Mouse (Mus musculus) ES-CJ7 (cell line): ENCODE measurements around the gene Cadps2.
A peak's percentile ranks its signal among the peaks of the same experiment; 100 is the strongest.

ENCODE experiments used
- DNase-seq: peaks from one replicate; pipeline ENCODE4 v3.0.0; 2011; ENCODE audit warnings: low read depth, low spot score

Cadps2 gene

GRCm38 (mm10) chr6:23762204-23762603 lies 77.0 kb downstream of the Cadps2 start:
- peak; percentile 8 for DNase-seq

- peak; percentile 53 for DNase-seq
These were observed 81.0 kb downstream of the Cadps2 start for GRCm38 (mm10) chr6:23758249-23758648.

GRCm38 (mm10) chr6:23748823-23749222 lies 90.4 kb downstream of the Cadps2 start:
- DNase-seq: no peak

GRCm38 (mm10) chr6:23740010-23740409 lies 99.2 kb downstream of the Cadps2 start:
- DNase-seq: no peak

- DNase-seq: no peak
These were observed 106.5 kb downstream of the Cadps2 start for GRCm38 (mm10) chr6:23732750-23733149.

GRCm38 (mm10) chr6:23728620-23729019 lies 110.6 kb downstream of the Cadps2 start:
- no peak for DNase-seq

GRCm38 (mm10) chr6:23723697-23724096 lies 115.5 kb downstream of the Cadps2 start:
- no peak for DNase-seq

GRCm38 (mm10) chr6:23720401-23720800 lies 118.8 kb downstream of the Cadps2 start:
- DNase-seq: no peak

GRCm38 (mm10) chr6:23707506-23707905 lies 131.7 kb downstream of the Cadps2 start:
- DNase-seq: no peak

- DNase-seq: no peak
These were observed 138.3 kb downstream of the Cadps2 start for GRCm38 (mm10) chr6:23700879-23701278.

- no peak for DNase-seq
These were observed 161.0 kb downstream of the Cadps2 start for GRCm38 (mm10) chr6:23678172-23678571.

GRCm38 (mm10) chr6:23655036-23655435 lies 184.2 kb downstream of the Cadps2 start, which contains the start of gene Rnf148:
TSS of gene Rnf148 (minus strand) at chr6:23655136.
- DNase-seq: no peak

GRCm38 (mm10) chr6:23650205-23650604 lies 189.0 kb downstream of the Cadps2 start, which contains the start of gene Rnf133:
TSS of gene Rnf133 (minus strand) at chr6:23650305.
- DNase-seq: no peak

GRCm38 (mm10) chr6:23648732-23649131 lies 190.5 kb downstream of the Cadps2 start:
- no peak for DNase-seq

GRCm38 (mm10) chr6:23647627-23648247 lies 191.5 kb downstream of the Cadps2 start:
- no peak for DNase-seq

GRCm38 (mm10) chr6:23637081-23637480 lies 202.1 kb downstream of the Cadps2 start:
- no peak for DNase-seq

GRCm38 (mm10) chr6:23635208-23635607 lies 204.0 kb downstream of the Cadps2 start:
- no peak for DNase-seq

- DNase-seq: no peak
These were observed 205.2 kb downstream of the Cadps2 start for GRCm38 (mm10) chr6:23634016-23634415.

GRCm38 (mm10) chr6:23630465-23630864 lies 208.8 kb downstream of the Cadps2 start:
- DNase-seq: no peak

GRCm38 (mm10) chr6:23575102-23575501 lies 264.1 kb downstream of the Cadps2 start:
- DNase-seq: no peak

- DNase-seq: no peak
These were observed 265.5 kb downstream of the Cadps2 start for GRCm38 (mm10) chr6:23573750-23574149.

- DNase-seq: no peak
These were observed 266.8 kb downstream of the Cadps2 start for GRCm38 (mm10) chr6:23572401-23572800.

- DNase-seq: no peak
These were observed 269.5 kb downstream of the Cadps2 start for GRCm38 (mm10) chr6:23569686-23570085.

GRCm38 (mm10) chr6:23568688-23569087 lies 270.5 kb downstream of the Cadps2 start:
- DNase-seq: no peak
